Mouse (Mus musculus) neural tube, embryonic 11.5 days (tissue): ENCODE measurements around the gene Eif4g3. TPM values are rescaled to one million over a fixed set of nuclear protein-coding genes. Genes with fewer than 3 reads are reported as not detected.

Experiments used
- ATAC-seq: fragments of 200-750 bp; cut with Nextera tagmentation; 2 replicates; pipeline ENCODE4 v1.8.0; 2017; ENCODE audit warnings: moderate number of reproducible peaks, mild to moderate bottlenecking, moderate TSS enrichment, moderate library complexity; ENCODE audit not compliant: insufficient read depth, low FRiP score, low TSS enrichment
- DNase-seq: peaks from one replicate; pipeline ENCODE4 v3.0.0-alpha.2; 2015; ENCODE audit warnings: low spot score
- H3K27ac ChIP-seq: fragments of 300-500 bp; sonication (generic); 2 replicates; pipeline ENCODE4 v1.5.1; 2014; ENCODE audit warnings: low read depth, mild to moderate bottlenecking, low read length
- H3K27me3 ChIP-seq: fragments of 300-500 bp; sonication (generic); 2 replicates; pipeline ENCODE4 v1.6.1; 2014; ENCODE audit warnings: mild to moderate bottlenecking, low read length, mixed read lengths; ENCODE audit not compliant: control insufficient read depth, insufficient read depth
- H3K36me3 ChIP-seq: fragments of 300-500 bp; sonication (generic); 2 replicates; pipeline ENCODE4 v1.6.1; 2014; ENCODE audit warnings: mild to moderate bottlenecking, low read length, moderate library complexity, mixed read lengths; ENCODE audit not compliant: control insufficient read depth, insufficient read depth
- H3K4me1 ChIP-seq: fragments of 300-500 bp; sonication (generic); 2 replicates; pipeline ENCODE4 v1.6.1; 2014; ENCODE audit warnings: low read length, mixed read lengths; ENCODE audit not compliant: control insufficient read depth, insufficient read depth
- H3K4me2 ChIP-seq: fragments of 300-500 bp; sonication (generic); 2 replicates; pipeline ENCODE4 v1.6.1; 2014; ENCODE audit warnings: low read depth, mild to moderate bottlenecking, moderate library complexity
- H3K4me3 ChIP-seq: fragments of 300-500 bp; sonication (generic); 2 replicates; pipeline ENCODE4 v1.5.1; 2014; ENCODE audit warnings: low read depth, low read length
- H3K9ac ChIP-seq: fragments of 300-500 bp; sonication (generic); 2 replicates; pipeline ENCODE4 v1.6.1; 2014; ENCODE audit warnings: mild to moderate bottlenecking, low read length
- H3K9me3 ChIP-seq: fragments of 300-500 bp; sonication (generic); 2 replicates; pipeline ENCODE4 v1.6.1; 2016; ENCODE audit warnings: low read length; ENCODE audit not compliant: control insufficient read depth
- WGBS: fragments of 180-500 bp; shearing (Covaris S2); extraction: QIAGEN DNeasy Blood & Tissue Kit; methylation state at CpG from one replicate; pipeline ENCODE4 v1.1.7; 2014; 5-methylcytosine and 5-hydroxymethylcytosine counted together
- polyA plus RNA-seq: library from polyadenylated mRNA; unstranded; fragments of >200 nt; fragmentation: Nextera tagmentation; extraction: Ambion mirVana; gene quantifications from 2 replicates; pipeline ENCODE4 v1.2.1, GENCODE M21; 2014

Eif4g3 gene
- polyA plus RNA-seq, 1 experiment from 2014 or later: 51.0 TPM

GRCm38 (mm10) chr4:137994562-137995336 lies 1.9 kb downstream of the Eif4g3 start:
- Histone ChIP-seq H3K27ac (no peak overlapping the region), H3K9me3 (no peaks in the 10 kb centered on the region), H3K4me1 (peaks cover 16% of the 10 kb centered on the region), H3K4me2 (peak overlapping the region; percentile 51), H3K36me3 (peaks cover 4% of the 10 kb centered on the region), H3K4me3 (peak overlapping the region; percentile 99), H3K27me3 (no peaks in the 10 kb centered on the region), H3K9ac (peak overlapping the region; percentile 98)
- WGBS: 48% methylated on average over 12 of the region's 12 CpGs
- no peak for ATAC-seq
- DNase-seq: no peak

- H3K4me1 ChIP-seq: peaks cover 16% of the 10 kb centered on the region
- WGBS: 87% methylated on average over 12 of the region's 12 CpGs
- H3K36me3 ChIP-seq: peaks cover 7% of the 10 kb centered on the region
- peak overlapping the region; percentile 99 for H3K4me3 ChIP-seq
- H3K27ac ChIP-seq: no peak overlapping the region
- DNase-seq (no peak), ATAC-seq (no peak)
- no peaks in the 10 kb centered on the region for H3K27me3 ChIP-seq
- peak overlapping the region; percentile 26 for H3K9ac ChIP-seq
- no peaks in the 10 kb centered on the region for H3K9me3 ChIP-seq
- H3K4me2 ChIP-seq: peak overlapping the region; percentile 51
These were observed 2.6 kb downstream of the Eif4g3 start for GRCm38 (mm10) chr4:137995399-137995798.

GRCm38 (mm10) chr4:137998232-137998631 lies 5.4 kb downstream of the Eif4g3 start:
- Histone ChIP-seq H3K9ac (no peak overlapping the region), H3K4me1 (peaks cover 16% of the 10 kb centered on the region), H3K4me3 (no peak overlapping the region), H3K27ac (no peak overlapping the region), H3K9me3 (no peaks in the 10 kb centered on the region), H3K36me3 (peaks cover 7% of the 10 kb centered on the region), H3K27me3 (no peaks in the 10 kb centered on the region), H3K4me2 (no peak overlapping the region)
- WGBS: 84% methylated on average over 4 of the region's 4 CpGs
- ATAC-seq (no peak), DNase-seq (no peak)

GRCm38 (mm10) chr4:138000682-138001081 lies 7.9 kb downstream of the Eif4g3 start:
- no peak overlapping the region for H3K4me3 ChIP-seq
- no peak for DNase-seq
- H3K27me3 ChIP-seq: no peaks in the 10 kb centered on the region
- no peaks in the 10 kb centered on the region for H3K9me3 ChIP-seq
- 75% methylated on average over 7 of the region's 7 CpGs for WGBS
- no peak overlapping the region for H3K27ac ChIP-seq
- ATAC-seq: no peak
- H3K4me1 ChIP-seq: peaks cover 7% of the 10 kb centered on the region
- H3K36me3 ChIP-seq: peaks cover 9% of the 10 kb centered on the region
- H3K4me2 ChIP-seq: no peak overlapping the region
- no peak overlapping the region for H3K9ac ChIP-seq

GRCm38 (mm10) chr4:138003909-138004610 lies 11.2 kb downstream of the Eif4g3 start:
- ATAC-seq (no peak), DNase-seq (no peak)
- Histone ChIP-seq H3K9ac (no peak overlapping the region), H3K4me2 (no peak overlapping the region), H3K4me3 (no peak overlapping the region), H3K36me3 (peaks cover 5% of the 10 kb centered on the region), H3K27ac (no peak overlapping the region), H3K9me3 (no peaks in the 10 kb centered on the region), H3K4me1 (no peaks in the 10 kb centered on the region), H3K27me3 (no peaks in the 10 kb centered on the region)
- 92% methylated on average over 11 of the region's 11 CpGs for WGBS

GRCm38 (mm10) chr4:138005781-138006180 lies 13.0 kb downstream of the Eif4g3 start:
- Histone ChIP-seq H3K4me3 (no peak overlapping the region), H3K4me2 (no peak overlapping the region), H3K36me3 (peaks cover 4% of the 10 kb centered on the region; the same call in 1 of the 2 replicates), H3K4me1 (no peaks in the 10 kb centered on the region), H3K9me3 (no peaks in the 10 kb centered on the region), H3K27ac (no peak overlapping the region), H3K9ac (no peak overlapping the region), H3K27me3 (no peaks in the 10 kb centered on the region)
- no peak for ATAC-seq
- 90% methylated on average over 1 of the region's 1 CpGs for WGBS
- DNase-seq: no peak

- Histone ChIP-seq H3K4me2 (no peak overlapping the region), H3K36me3 (peaks cover 6% of the 10 kb centered on the region; the same call in 1 of the 2 replicates), H3K27me3 (no peaks in the 10 kb centered on the region), H3K9ac (no peak overlapping the region), H3K4me1 (no peaks in the 10 kb centered on the region), H3K9me3 (no peaks in the 10 kb centered on the region), H3K27ac (no peak overlapping the region), H3K4me3 (no peak overlapping the region)
- 86% methylated on average over 9 of the region's 9 CpGs for WGBS
- ATAC-seq: no peak
- DNase-seq: no peak
These were observed 14.3 kb downstream of the Eif4g3 start for GRCm38 (mm10) chr4:138006951-138007613.

GRCm38 (mm10) chr4:138008646-138009045 lies 15.8 kb downstream of the Eif4g3 start:
- no peaks in the 10 kb centered on the region for H3K27me3 ChIP-seq
- WGBS: 92% methylated on average over 6 of the region's 6 CpGs
- DNase-seq (no peak), ATAC-seq (no peak)
- no peak overlapping the region for H3K27ac ChIP-seq
- H3K9ac ChIP-seq: no peak overlapping the region
- H3K36me3 ChIP-seq: peaks cover 7% of the 10 kb centered on the region; the same call in 1 of the 2 replicates
- H3K4me2 ChIP-seq: no peak overlapping the region
- H3K4me3 ChIP-seq: no peak overlapping the region
- no peaks in the 10 kb centered on the region for H3K4me1 ChIP-seq
- H3K9me3 ChIP-seq: no peaks in the 10 kb centered on the region
